Mouse (Mus musculus): ENCODE results near the gene Neu1. TPM values are rescaled to one million over a fixed set of nuclear protein-coding genes. Genes with fewer than 3 reads are reported as not detected.

Neu1 gene
- polyA plus RNA-seq, 1 experiment: 68.8 TPM

- H3K27ac ChIP-seq (ENCODE audit: insufficient read depth, low read depth, low read length): peak within 1 kb of the TSS; percentile 93
- H3K4me1 ChIP-seq (ENCODE audit: control insufficient read depth, insufficient read depth, insufficient read length, low read length): peaks cover 4% of the 10 kb centered on the region; the same call in 1 of the 2 replicates
- TF ChIP-seq POLR2A (IDR thresholded peaks at IDR 0.05; ENCODE audit: low read depth, low read length): peak; percentile 72
- TF ChIP-seq CTCF (IDR thresholded peaks at IDR 0.05; ENCODE audit: extremely low read depth, insufficient read length, insufficient replicate concordance, low read depth, low read length): no peak
- no peaks in the 10 kb centered on the region for H3K27me3 ChIP-seq (ENCODE audit: control insufficient read depth, insufficient read depth, low read length)
- under 1% methylated on average over 58 of the region's 58 CpGs for WGBS
- H3K4me3 ChIP-seq (ENCODE audit: low read depth, low read length): peak within 1 kb of the TSS; percentile 81
- H3K36me3 ChIP-seq (ENCODE audit: control insufficient read depth, insufficient read depth, low read length): peaks cover 16% of the 10 kb centered on the region
Observed at GRCm38 (mm10) chr17:34981690-34982180, 50.7 kb downstream of the Neu1 start, which contains the start of gene Lsm2. TSS of gene Lsm2 (plus strand) at chr17:34981862.

DNA sequence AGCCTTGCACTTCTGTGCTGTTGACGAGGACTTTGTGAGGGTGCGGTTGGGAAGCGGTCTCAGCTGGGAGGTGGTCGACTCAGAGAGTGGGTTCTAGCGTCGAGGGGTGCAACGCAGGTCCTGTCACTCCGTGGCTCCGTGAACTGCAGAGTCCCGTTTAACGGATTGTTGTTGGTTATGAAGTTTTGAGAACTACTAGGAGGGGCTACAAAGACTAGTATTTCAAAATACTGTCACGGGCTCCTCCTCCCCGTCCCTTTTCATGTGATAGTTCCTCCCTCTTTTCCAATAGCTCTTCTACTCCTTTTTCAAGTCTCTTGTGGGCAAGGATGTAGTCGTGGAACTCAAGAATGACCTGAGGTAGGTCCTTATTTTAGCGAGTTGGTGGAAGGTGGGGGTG, 51.3 kb downstream of the Neu1 start:
- WGBS: under 1% methylated on average over 15 of the region's 15 CpGs
- Histone ChIP-seq H3K27ac (ENCODE audit: insufficient read depth, low read depth, low read length) (no peak overlapping the region; the same call in 1 of the 2 replicates), H3K4me3 (ENCODE audit: low read depth, low read length) (peak overlapping the region; percentile 81), H3K27me3 (ENCODE audit: control insufficient read depth, insufficient read depth, low read length) (no peaks in the 10 kb centered on the region), H3K36me3 (ENCODE audit: control insufficient read depth, insufficient read depth, low read length) (peaks cover 16% of the 10 kb centered on the region), H3K4me1 (ENCODE audit: control insufficient read depth, insufficient read depth, insufficient read length, low read length) (peaks cover 4% of the 10 kb centered on the region; the same call in 1 of the 2 replicates)
- TF ChIP-seq POLR2A (IDR thresholded peaks at IDR 0.05; ENCODE audit: low read depth, low read length) (no peak), CTCF (IDR thresholded peaks at IDR 0.05; ENCODE audit: extremely low read depth, insufficient read length, insufficient replicate concordance, low read depth, low read length) (no peak)

- Histone ChIP-seq H3K4me3 (ENCODE audit: low read depth, low read length) (no peak overlapping the region), H3K36me3 (ENCODE audit: control insufficient read depth, insufficient read depth, low read length) (peaks cover 16% of the 10 kb centered on the region), H3K27me3 (ENCODE audit: control insufficient read depth, insufficient read depth, low read length) (no peaks in the 10 kb centered on the region), H3K4me1 (ENCODE audit: control insufficient read depth, insufficient read depth, insufficient read length, low read length) (peaks cover 4% of the 10 kb centered on the region; the same call in 1 of the 2 replicates), H3K27ac (ENCODE audit: insufficient read depth, low read depth, low read length) (no peak overlapping the region)
- TF ChIP-seq CTCF (IDR thresholded peaks at IDR 0.05; ENCODE audit: extremely low read depth, insufficient read length, insufficient replicate concordance, low read depth, low read length): no peak
- TF ChIP-seq POLR2A (IDR thresholded peaks at IDR 0.05; ENCODE audit: low read depth, low read length): no peak
- WGBS: 72% methylated on average over 2 of the region's 2 CpGs
Observed at GRCm38 (mm10) chr17:34984218-34984617, 53.2 kb downstream of the Neu1 start.

Other genes starting within 250 kb of the Neu1 start
- 16.8 and 17.2 TPM in 2 replicates for gene C4b, start 187.4 kb upstream of the Neu1 start, polyA plus RNA-seq (2012; rRNA removed)
- 0.18 and 0.67 TPM in 2 replicates for gene Cyp21a1, start 126.7 kb upstream of the Neu1 start, polyA plus RNA-seq (2012; rRNA removed)
- 28.6 and 56.3 TPM in 2 replicates for gene Stk19, start 94.3 kb upstream of the Neu1 start, polyA plus RNA-seq (2012; rRNA removed)
- 31.5 and 51.8 TPM in 2 replicates for gene Dxo, start 94.2 kb upstream of the Neu1 start, polyA plus RNA-seq (2012; rRNA removed)
- 48.1 and 79.3 TPM in 2 replicates for gene Skiv2l, start 81.0 kb upstream of the Neu1 start, polyA plus RNA-seq (2012; rRNA removed)
- gene Nelfe, start 80.9 kb upstream of the Neu1 start, polyA plus RNA-seq (2012; rRNA removed): 7.8 and 18.3 TPM in 2 replicates
- gene Cfb, start 68.7 kb upstream of the Neu1 start, polyA plus RNA-seq (2012; rRNA removed): 22.4 and 71.5 TPM in 2 replicates
- gene Zbtb12, start 51.8 kb upstream of the Neu1 start, polyA plus RNA-seq (2012; rRNA removed): 2.9 and 6.8 TPM in 2 replicates
- not detected in 2 replicates for gene Gm20547, start 49.2 kb upstream of the Neu1 start, polyA plus RNA-seq (2012; rRNA removed)
- gene C2, start 33.0 kb upstream of the Neu1 start, polyA plus RNA-seq (2012; rRNA removed): 4.3 and 10.6 TPM in 2 replicates
- gene Ehmt2, start 32.8 kb upstream of the Neu1 start, polyA plus RNA-seq (2012; rRNA removed): 101 and 242 TPM in 2 replicates
- gene Slc44a4, start 16.8 kb upstream of the Neu1 start, polyA plus RNA-seq (2012; rRNA removed): 64.8 and 101 TPM in 2 replicates
- gene Hspa1b, start 28.0 kb downstream of the Neu1 start, polyA plus RNA-seq (2012; rRNA removed): 17.1 and 19.8 TPM in 2 replicates
- not detected in 2 replicates for gene Gm20481, start 38.7 kb downstream of the Neu1 start, polyA plus RNA-seq (2012; rRNA removed)
- gene Hspa1a, start 40.9 kb downstream of the Neu1 start, polyA plus RNA-seq (2012; rRNA removed): 8.9 and 9.3 TPM in 2 replicates
- gene Hspa1l, start 41.5 kb downstream of the Neu1 start, polyA plus RNA-seq (2012; rRNA removed): 0.06 and 0.14 TPM in 2 replicates
- 51.7 and 82.1 TPM in 2 replicates for gene Lsm2, start 50.6 kb downstream of the Neu1 start, polyA plus RNA-seq (2012; rRNA removed)
- 123 and 182 TPM in 2 replicates for gene Vars, start 69.7 kb downstream of the Neu1 start, polyA plus RNA-seq (2012; rRNA removed)
- gene Vwa7, start 85.3 kb downstream of the Neu1 start, polyA plus RNA-seq (2012; rRNA removed): 0.82 and 1.2 TPM in 2 replicates
- 0.87 and 1.0 TPM in 2 replicates for gene Sapcd1, start 96.8 kb downstream of the Neu1 start, polyA plus RNA-seq (2012; rRNA removed)
- 2.2 and 2.3 TPM in 2 replicates for gene Msh5, start 115.5 kb downstream of the Neu1 start, polyA plus RNA-seq (2012; rRNA removed)
- gene Clic1, start 118.7 kb downstream of the Neu1 start, polyA plus RNA-seq (2012; rRNA removed): 134 and 219 TPM in 2 replicates
- gene Ddah2, start 127.8 kb downstream of the Neu1 start, polyA plus RNA-seq (2012; rRNA removed): 8.5 and 14.5 TPM in 2 replicates
- 9.3 and 9.9 TPM in 2 replicates for gene Ly6g6c, start 134.1 kb downstream of the Neu1 start, polyA plus RNA-seq (2012; rRNA removed)
- gene Mpig6b, start 134.9 kb downstream of the Neu1 start, polyA plus RNA-seq (2012; rRNA removed): 0.28 and 0.39 TPM in 2 replicates
- 1.3 and 19.4 TPM in 2 replicates for gene Ly6g6e, start 145.6 kb downstream of the Neu1 start, polyA plus RNA-seq (2012; rRNA removed)
- gene Ly6g6d, start 146.8 kb downstream of the Neu1 start, polyA plus RNA-seq (2012; rRNA removed): 7.2 and 10.7 TPM in 2 replicates
- 1.2 and 3.8 TPM in 2 replicates for gene Ly6g6f, start 154.4 kb downstream of the Neu1 start, polyA plus RNA-seq (2012; rRNA removed)
- gene Abhd16a, start 158.0 kb downstream of the Neu1 start, polyA plus RNA-seq (2012; rRNA removed): 114 and 183 TPM in 2 replicates
- not detected in 2 replicates for gene Ly6g5c, start 177.0 kb downstream of the Neu1 start, polyA plus RNA-seq (2012; rRNA removed)
- gene Ly6g5b, start 184.2 kb downstream of the Neu1 start, polyA plus RNA-seq (2012; rRNA removed): 0.76 and 1.4 TPM in 2 replicates
- gene Gpank1, start 190.2 kb downstream of the Neu1 start, polyA plus RNA-seq (2012; rRNA removed): 10.5 and 25.3 TPM in 2 replicates
- gene Csnk2b, start 190.8 kb downstream of the Neu1 start, polyA plus RNA-seq (2012; rRNA removed): 226 and 448 TPM in 2 replicates
- gene D17H6S53E, start 195.1 kb downstream of the Neu1 start, polyA plus RNA-seq (2012; rRNA removed): 6.9 and 16.2 TPM in 2 replicates
- 0.15 and 0.25 TPM in 2 replicates for gene Apom, start 200.8 kb downstream of the Neu1 start, polyA plus RNA-seq (2012; rRNA removed)
- 93.6 and 184 TPM in 2 replicates for gene Bag6, start 203.9 kb downstream of the Neu1 start, polyA plus RNA-seq (2012; rRNA removed)
- 177 and 352 TPM in 2 replicates for gene Prrc2a, start 233.6 kb downstream of the Neu1 start, polyA plus RNA-seq (2012; rRNA removed)
- 0.36 and 1.6 TPM in 2 replicates for gene Aif1, start 244.8 kb downstream of the Neu1 start, polyA plus RNA-seq (2012; rRNA removed)

Data from small intestine, adult 2 months (tissue).